Mouse (Mus musculus) MEL (cell line): Measurements from ENCODE around the gene Nr2c2ap.

ENCODE experiments used
- CTCF ChIP-seq, 3 experiments: IDR thresholded peaks in 2 of 3; conservative IDR thresholded peaks in 1 of 3; 2 replicates each; pipeline ENCODE4 v1.5.1; 2011 to 2012; ENCODE audit warnings: low read length in 3 of 3, low read depth in 2 of 3, mild to moderate bottlenecking in 2 of 3, improper control_type of control experiment in 1 of 3, inconsistent platforms in 1 of 3, mixed read lengths in 1 of 3, moderate library complexity in 1 of 3; ENCODE audit not compliant: control insufficient read depth in 1 of 3, insufficient read depth in 1 of 3, poor library complexity in 1 of 3, severe bottlenecking in 1 of 3
- GABPA ChIP-seq: IDR thresholded peaks from 2 replicates; pipeline ENCODE4 v1.6.1; 2012; ENCODE audit warnings: low read depth, mild to moderate bottlenecking, inconsistent platforms, low read length, improper control_type of control experiment, moderate library complexity
- MXI1 ChIP-seq: IDR thresholded peaks from 2 replicates; pipeline ENCODE4 v1.6.1; 2011; ENCODE audit warnings: mild to moderate bottlenecking, low read depth, low read length, improper control_type of control experiment
- POLR2A ChIP-seq, 2 experiments: IDR thresholded peaks; 2 replicates each; pipeline ENCODE4 v1.6.1; 2011 to 2012; ENCODE audit warnings: low read length in 2 of 2, mild to moderate bottlenecking in 2 of 2, control low read depth in 1 of 2, improper control_type of control experiment in 1 of 2, low read depth in 1 of 2, moderate library complexity in 1 of 2; ENCODE audit not compliant: control insufficient read depth in 1 of 2, insufficient read depth in 1 of 2, poor library complexity in 1 of 2
- ZNF384 ChIP-seq: IDR thresholded peaks from 2 replicates; pipeline ENCODE4 v1.6.1; 2012; ENCODE audit warnings: low read depth, mild to moderate bottlenecking, inconsistent platforms, low read length, improper control_type of control experiment

- TF ChIP-seq POLR2A (IDR thresholded peaks at IDR 0.05; ENCODE audit: control insufficient read depth in 1 of 2, insufficient read depth in 1 of 2, low read depth in 1 of 2, low read length in 2 of 2, poor library complexity in 1 of 2): peak; percentile 64 to 66; a peak in 3 of 4 replicates
- TF ChIP-seq CTCF (IDR thresholded peaks at IDR 0.05 in 2 of 3, conservative IDR thresholded peaks at IDR 0.05 in 1 of 3; ENCODE audit: control insufficient read depth in 1 of 3, insufficient read depth in 1 of 3, low read depth in 2 of 3, low read length in 3 of 3, poor library complexity in 1 of 3, severe bottlenecking in 1 of 3): 0 out of 6 replicates have a peak, but pooled peaks of 1 of the 3 experiments have one; percentile 2
- TF ChIP-seq ZNF384: peak; percentile 71
- TF ChIP-seq MXI1: peak; percentile 19; the same call in 1 of the 2 replicates
- TF ChIP-seq GABPA: no peak
Observed at GRCm38 (mm10) chr8:70158069-70158853, 27.1 kb downstream of the Nr2c2ap start.
